Mouse (Mus musculus) MEL (cell line): ENCODE results near the gene Snap47.

ENCODE experiments used
- CTCF ChIP-seq, 3 experiments: IDR thresholded peaks in 2 of 3; conservative IDR thresholded peaks in 1 of 3; 2 replicates each; pipeline ENCODE4 v1.5.1; 2011 to 2012; ENCODE audit warnings: low read length in 3 of 3, low read depth in 2 of 3, mild to moderate bottlenecking in 2 of 3, improper control_type of control experiment in 1 of 3, inconsistent platforms in 1 of 3, mixed read lengths in 1 of 3, moderate library complexity in 1 of 3; ENCODE audit not compliant: control insufficient read depth in 1 of 3, insufficient read depth in 1 of 3, poor library complexity in 1 of 3, severe bottlenecking in 1 of 3
- E2F4 ChIP-seq: IDR thresholded peaks from 2 replicates; pipeline ENCODE4 v1.6.1; 2011; ENCODE audit warnings: low read depth, low read length, improper control_type of control experiment, borderline replicate concordance
- EP300 ChIP-seq, 2 experiments: IDR thresholded peaks; 2 replicates each; pipeline ENCODE4 v1.6.1; 2011; ENCODE audit warnings: improper control_type of control experiment in 2 of 2, low read length in 2 of 2, low read depth in 1 of 2, mild to moderate bottlenecking in 1 of 2
- GABPA ChIP-seq: IDR thresholded peaks from 2 replicates; pipeline ENCODE4 v1.6.1; 2012; ENCODE audit warnings: low read depth, mild to moderate bottlenecking, inconsistent platforms, low read length, improper control_type of control experiment, moderate library complexity
- HCFC1 ChIP-seq: IDR thresholded peaks from 2 replicates; pipeline ENCODE4 v1.6.1; 2012; ENCODE audit warnings: low read depth, mild to moderate bottlenecking, inconsistent platforms, low read length, improper control_type of control experiment, moderate library complexity
- KAT2A ChIP-seq: conservative IDR thresholded peaks from 2 replicates; pipeline ENCODE4 v1.6.1; 2012; ENCODE audit warnings: low read depth, low read length, improper control_type of control experiment, inconsistent platforms
- MXI1 ChIP-seq: IDR thresholded peaks from 2 replicates; pipeline ENCODE4 v1.6.1; 2011; ENCODE audit warnings: mild to moderate bottlenecking, low read depth, low read length, improper control_type of control experiment
- MYB ChIP-seq: IDR thresholded peaks from 2 replicates; pipeline ENCODE4 v1.6.1; 2011; ENCODE audit warnings: mild to moderate bottlenecking, low read depth, low read length, improper control_type of control experiment
- POLR2A ChIP-seq, 2 experiments: IDR thresholded peaks; 2 replicates each; pipeline ENCODE4 v1.6.1; 2011 to 2012; ENCODE audit warnings: low read length in 2 of 2, mild to moderate bottlenecking in 2 of 2, control low read depth in 1 of 2, improper control_type of control experiment in 1 of 2, low read depth in 1 of 2, moderate library complexity in 1 of 2; ENCODE audit not compliant: control insufficient read depth in 1 of 2, insufficient read depth in 1 of 2, poor library complexity in 1 of 2
- POLR2AphosphoS5 ChIP-seq: IDR thresholded peaks from 2 replicates; pipeline ENCODE4 v1.6.1; 2012; ENCODE audit warnings: low read depth, borderline replicate concordance, mild to moderate bottlenecking, inconsistent platforms, low read length, moderate library complexity, mixed read lengths
- RCOR1 ChIP-seq: IDR thresholded peaks from 2 replicates; pipeline ENCODE4 v1.6.1; 2012; ENCODE audit warnings: low read depth, mild to moderate bottlenecking, inconsistent platforms, low read length, improper control_type of control experiment
- SIN3A ChIP-seq: IDR thresholded peaks from 2 replicates; pipeline ENCODE4 v1.6.1; 2012; ENCODE audit warnings: low read length, improper control_type of control experiment, inconsistent platforms
- USF1 ChIP-seq: IDR thresholded peaks from 2 replicates; pipeline ENCODE4 v1.6.1; 2014; ENCODE audit warnings: low read depth, mild to moderate bottlenecking, inconsistent platforms, low read length, improper control_type of control experiment, moderate library complexity

DNA sequence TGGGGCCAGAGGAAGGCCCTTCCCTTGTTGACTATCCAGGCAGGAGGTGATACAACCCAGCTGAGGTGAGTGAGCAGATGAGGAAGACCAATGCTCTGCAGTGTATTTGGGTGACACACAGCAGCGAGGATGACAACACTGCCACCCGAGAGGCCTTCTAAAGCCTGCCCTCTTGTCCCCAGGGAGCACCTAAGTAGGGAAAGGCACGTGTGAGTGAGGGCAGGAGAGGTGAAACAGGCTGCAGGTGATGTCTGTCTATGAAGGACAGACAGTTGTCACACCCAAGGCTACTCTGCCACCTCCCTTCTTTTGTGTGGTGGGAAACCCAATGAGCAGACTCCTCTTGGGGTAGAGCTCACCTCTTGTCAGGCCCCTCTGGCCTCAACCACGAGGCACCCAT, 61.4 kb downstream of the Snap47 start:
- TF ChIP-seq MYB (no peak), CTCF (IDR thresholded peaks at IDR 0.05 in 2 of 3, conservative IDR thresholded peaks at IDR 0.05 in 1 of 3; ENCODE audit: control insufficient read depth in 1 of 3, insufficient read depth in 1 of 3, low read depth in 2 of 3, low read length in 3 of 3, poor library complexity in 1 of 3, severe bottlenecking in 1 of 3) (no peak), EP300 (IDR thresholded peaks at IDR 0.05; ENCODE audit: low read depth in 1 of 2, low read length in 2 of 2) (no peak), KAT2A (no peak), GABPA (no peak), E2F4 (no peak), SIN3A (no peak), POLR2A (IDR thresholded peaks at IDR 0.05; ENCODE audit: control insufficient read depth in 1 of 2, insufficient read depth in 1 of 2, low read depth in 1 of 2, low read length in 2 of 2, poor library complexity in 1 of 2) (no peak), USF1 (no peak), MXI1 (no peak), RCOR1 (no peak), HCFC1 (no peak), POLR2AphosphoS5 (no peak)
